Mouse (Mus musculus) stomach, postnatal 0 days (tissue): ENCODE results near the gene Olfr1323.

Source experiments
- CTCF ChIP-seq: IDR thresholded peaks from 2 replicates; pipeline ENCODE4 v1.5.1; 2016; ENCODE audit warnings: antibody characterized with exemption, low read depth, mild to moderate bottlenecking, moderate library complexity
- EP300 ChIP-seq: optimal IDR thresholded peaks from 2 replicates; pipeline ENCODE3; 2016; ENCODE audit warnings: antibody characterized with exemption

- TF ChIP-seq CTCF (no peak), EP300 (no peak)
Measured at GRCm38 (mm10) chrX:50012242-50012641, 6.9 kb downstream of the Olfr1323 start.
